9 mouse cellular contexts compared by ENCODE assay signal in genomic region chr1:55575916-55576315, GRCm38 (mm10).
DNase-seq lines count a peak whose midpoint lies in the region; ATAC-seq lines count a peak whose summit lies in the region.
"Had no signal": no experiment of that assay in that cellular context is flagged by ENCODE, and none has a peak within 500 bp of the region (broad histone marks: within the 10 kb centered on the region; RNA-seq: fewer than 3 reads in every experiment).

No protein-coding gene starts in this region.

- no peaks in the 10 kb centered on the region for H3K9me3 ChIP-seq in midbrain, embryonic 11.5 days (ENCODE audit: control insufficient read depth, low read length)
- no peaks in the 10 kb centered on the region for H3K9me3 ChIP-seq in neural tube, embryonic 15.5 days (replicated peaks)
- H3K9me3 ChIP-seq: heart, embryonic 15.5 days had no signal

- no peak overlapping the region for H3K27ac ChIP-seq in midbrain, embryonic 11.5 days (ENCODE audit: low read depth, low read length)
- no peak overlapping the region for H3K27ac ChIP-seq in neural tube, embryonic 15.5 days (replicated peaks)
- H3K27ac ChIP-seq: heart, embryonic 15.5 days had no signal

- no peaks in the 10 kb centered on the region for H3K36me3 ChIP-seq in midbrain, embryonic 11.5 days (ENCODE audit: control insufficient read depth, insufficient read depth, low read length)
- no peaks in the 10 kb centered on the region for H3K36me3 ChIP-seq in neural tube, embryonic 15.5 days
- H3K36me3 ChIP-seq: heart, embryonic 15.5 days had no signal

- no peak overlapping the region for H3K4me2 ChIP-seq in midbrain, embryonic 11.5 days
- H3K4me2 ChIP-seq in neural tube, embryonic 15.5 days, result no peak overlapping the region
- H3K4me2 ChIP-seq: heart, embryonic 15.5 days had no signal

- H3K27me3 ChIP-seq in midbrain, embryonic 11.5 days (ENCODE audit: control insufficient read depth, insufficient read depth, low read length), result no peaks in the 10 kb centered on the region
- H3K27me3 ChIP-seq in neural tube, embryonic 15.5 days (replicated peaks), result no peaks in the 10 kb centered on the region
- H3K27me3 ChIP-seq: heart, embryonic 15.5 days had no signal

- DNase-seq in left cerebral cortex, adult 18-20 months (ENCODE audit: low spot score in 2 of 2), result peak; percentile 10 to 36
- DNase-seq in left cerebral cortex, postnatal 10 days (ENCODE audit: extremely low spot score in 1 of 2, low spot score in 2 of 2), result no peak
- peak; percentile 15 to 36 for DNase-seq in adrenal gland, adult 18-20 months (ENCODE audit: low spot score in 2 of 2)
- peak; percentile 89 for DNase-seq in gonadal fat pad, adult 2 months (ENCODE audit: low read depth)
- peak; percentile 30 for DNase-seq in right cerebral cortex, postnatal 25 days
- DNase-seq in spleen, postnatal 10 days (ENCODE audit: low spot score in 2 of 2), result no peak
- DNase-seq in midbrain, embryonic 11.5 days (ENCODE audit: low spot score, missing footprints), result no peak

- H3K9ac ChIP-seq in midbrain, embryonic 11.5 days (ENCODE audit: low read length), result no peak overlapping the region
- H3K9ac ChIP-seq in neural tube, embryonic 15.5 days (replicated peaks), result no peak overlapping the region
- H3K9ac ChIP-seq: heart, embryonic 15.5 days had no signal

- ATAC-seq in midbrain, embryonic 11.5 days (ENCODE audit: low FRiP score), result no peak
- no peak; the same call in 1 of the 2 replicates for ATAC-seq in neural tube, embryonic 15.5 days (ENCODE audit: low FRiP score)

- intact Hi-C loops in left cerebral cortex, postnatal 10 days (cut with DNase I), result no loop called here

- no peak overlapping the region for H3K4me3 ChIP-seq in midbrain, embryonic 11.5 days (ENCODE audit: low read depth, low read length)
- no peak overlapping the region for H3K4me3 ChIP-seq in neural tube, embryonic 15.5 days (replicated peaks)
- H3K4me3 ChIP-seq: heart, embryonic 15.5 days had no signal

- WGBS in midbrain, embryonic 11.5 days, result 66% methylated on average over 2 of the region's 2 CpGs
- 48% methylated on average over 2 of the region's 2 CpGs for WGBS in neural tube, embryonic 15.5 days

- no peaks in the 10 kb centered on the region for H3K4me1 ChIP-seq in midbrain, embryonic 11.5 days (ENCODE audit: control insufficient read depth, insufficient read depth, low read length)
- H3K4me1 ChIP-seq in neural tube, embryonic 15.5 days, result 0 out of 2 replicates have a peak, but pooled peaks cover 4% of the 10 kb centered on the region

Comparison
In these comparisons a context has a peak if more than half of its experiments do, and no peak if none do; other contexts are left out.
1. DNase-seq: peak in left cerebral cortex, adult 18-20 months (2 of 2), adrenal gland, adult 18-20 months (2 of 2), gonadal fat pad, adult 2 months (single experiment) and right cerebral cortex, postnatal 25 days (single experiment); none in left cerebral cortex, postnatal 10 days (0 of 2), spleen, postnatal 10 days (0 of 2) and midbrain, embryonic 11.5 days (single experiment).